Mouse (Mus musculus): ENCODE data around the gene Commd4.
A peak's percentile ranks its signal among the peaks of the same experiment; 100 is the strongest.
"Not testable (repeated sequence)": the region's sequence is repeated elsewhere in the genome, so short reads cannot be mapped to it uniquely, and the experiment has no call there.

The Commd4 gene

GRCm38 (mm10) chr9:57158013-57158470, at the start of gene Commd4:
Gene Commd4 (minus strand): TSS chr9:57158331.
- peak; percentile 92 to 97 for DNase-seq (ENCODE audit: inconsistent age in 2 of 2, low spot score in 1 of 2)

- DNase-seq (ENCODE audit: inconsistent age in 2 of 2, low spot score in 1 of 2) = no peak
Observed at GRCm38 (mm10) chr9:57206896-57207295, 48.8 kb upstream of the Commd4 start.

GRCm38 (mm10) chr9:57203571-57203970, 45.4 kb upstream of the Commd4 start:
- DNase-seq (ENCODE audit: inconsistent age in 2 of 2, low spot score in 1 of 2) = not testable (repeated sequence)

- DNase-seq (ENCODE audit: inconsistent age in 2 of 2, low spot score in 1 of 2) = no peak
Observed at GRCm38 (mm10) chr9:57202981-57203380, 44.9 kb upstream of the Commd4 start.

- no peak for DNase-seq (ENCODE audit: inconsistent age in 2 of 2, low spot score in 1 of 2)
Observed at GRCm38 (mm10) chr9:57197414-57197813, 39.3 kb upstream of the Commd4 start.

GRCm38 (mm10) chr9:57196708-57197107, 38.6 kb upstream of the Commd4 start:
- no peak for DNase-seq (ENCODE audit: inconsistent age in 2 of 2, low spot score in 1 of 2)

GRCm38 (mm10) chr9:57168411-57168810, 10.3 kb upstream of the Commd4 start:
- DNase-seq (ENCODE audit: inconsistent age in 2 of 2, low spot score in 1 of 2) = peak in 1 of 2 experiments; percentile 23

GRCm38 (mm10) chr9:57166173-57166572, 8.0 kb upstream of the Commd4 start:
- no peak for DNase-seq (ENCODE audit: inconsistent age in 2 of 2, low spot score in 1 of 2)

- DNase-seq (ENCODE audit: inconsistent age in 2 of 2, low spot score in 1 of 2) = no peak
Observed at GRCm38 (mm10) chr9:57163137-57163536, 5.0 kb upstream of the Commd4 start.

- peak; percentile 13 to 51 for DNase-seq (ENCODE audit: inconsistent age in 2 of 2, low spot score in 1 of 2)
Observed at GRCm38 (mm10) chr9:57162496-57162895, 4.4 kb upstream of the Commd4 start.

- DNase-seq (ENCODE audit: inconsistent age in 2 of 2, low spot score in 1 of 2) = no peak
Observed at GRCm38 (mm10) chr9:57158506-57158905, 375 bp upstream of the Commd4 start.

GRCm38 (mm10) chr9:57157499-57157898, 632 bp downstream of the Commd4 start:
- peak in 1 of 2 experiments; percentile 19 for DNase-seq (ENCODE audit: inconsistent age in 2 of 2, low spot score in 1 of 2)

- peak in 1 of 2 experiments; percentile 19 for DNase-seq (ENCODE audit: inconsistent age in 2 of 2, low spot score in 1 of 2)
Observed at GRCm38 (mm10) chr9:57156823-57157222, 1.3 kb downstream of the Commd4 start.

GRCm38 (mm10) chr9:57156383-57156782, 1.7 kb downstream of the Commd4 start:
- no peak for DNase-seq (ENCODE audit: inconsistent age in 2 of 2, low spot score in 1 of 2)

- DNase-seq (ENCODE audit: inconsistent age in 2 of 2, low spot score in 1 of 2) = no peak
Observed at GRCm38 (mm10) chr9:57152331-57152730, 5.8 kb downstream of the Commd4 start.

- peak in 1 of 2 experiments; percentile 16 for DNase-seq (ENCODE audit: inconsistent age in 2 of 2, low spot score in 1 of 2)
Observed at GRCm38 (mm10) chr9:57150192-57150591, 7.9 kb downstream of the Commd4 start.

GRCm38 (mm10) chr9:57149021-57149420, 9.1 kb downstream of the Commd4 start:
- peak in 1 of 2 experiments; percentile 34 for DNase-seq (ENCODE audit: inconsistent age in 2 of 2, low spot score in 1 of 2)

- peak; percentile 90 to 97 for DNase-seq (ENCODE audit: inconsistent age in 2 of 2, low spot score in 1 of 2)
Observed at GRCm38 (mm10) chr9:57148144-57148878, 9.8 kb downstream of the Commd4 start, which contains the start of gene Neil1. Gene Neil1 (minus strand): TSS chr9:57148305.

- peak; percentile 48 to 77 for DNase-seq (ENCODE audit: inconsistent age in 2 of 2, low spot score in 1 of 2)
Observed at GRCm38 (mm10) chr9:57147205-57148143, 10.7 kb downstream of the Commd4 start.

- DNase-seq (ENCODE audit: inconsistent age in 2 of 2, low spot score in 1 of 2) = peak in 1 of 2 experiments; percentile 40
Observed at GRCm38 (mm10) chr9:57146451-57147066, 11.6 kb downstream of the Commd4 start.

GRCm38 (mm10) chr9:57144830-57145229, 13.3 kb downstream of the Commd4 start:
- DNase-seq (ENCODE audit: inconsistent age in 2 of 2, low spot score in 1 of 2) = no peak
